8 mouse cellular contexts compared by ENCODE assay signal in genomic region chr11:98909654-98910053, GRCm38 (mm10). TPM values are rescaled to one million over a fixed set of nuclear protein-coding genes. Genes with fewer than 3 reads are reported as not detected.
DNase-seq lines count a peak whose midpoint lies in the region; ATAC-seq and TF ChIP-seq lines count a peak whose summit lies in the region.

No protein-coding gene starts in this region.

- no peak for ATAC-seq in midbrain, embryonic 13.5 days
- ATAC-seq in kidney, embryonic 14.5 days (ENCODE audit: low FRiP score, low TSS enrichment), result no peak
- ATAC-seq in neural tube, embryonic 11.5 days (ENCODE audit: insufficient read depth, low FRiP score, low TSS enrichment), result no peak

- peak overlapping the region; percentile 77 for H3K4me3 ChIP-seq in midbrain, embryonic 10.5 days
- H3K4me3 ChIP-seq in midbrain, embryonic 13.5 days (replicated peaks), result no peak overlapping the region
- H3K4me3 ChIP-seq in kidney, embryonic 14.5 days (ENCODE audit: low read length), result peak overlapping the region; percentile 66; the same call in 1 of the 2 replicates
- H3K4me3 ChIP-seq in liver, adult 2 months (ENCODE audit: insufficient read depth, low read depth, low read length), result no peak overlapping the region
- no peak overlapping the region for H3K4me3 ChIP-seq in neural tube, embryonic 11.5 days (ENCODE audit: low read depth, low read length)

- H3K27me3 ChIP-seq in midbrain, embryonic 10.5 days (ENCODE audit: low read depth, poor library complexity, severe bottlenecking), result no peaks in the 10 kb centered on the region
- H3K27me3 ChIP-seq in midbrain, embryonic 13.5 days, result no peaks in the 10 kb centered on the region
- no peaks in the 10 kb centered on the region for H3K27me3 ChIP-seq in kidney, embryonic 14.5 days (ENCODE audit: control insufficient read depth, insufficient read depth, low read length)
- H3K27me3 ChIP-seq in liver, adult 2 months (ENCODE audit: control insufficient read depth, insufficient read depth, low read length), result no peaks in the 10 kb centered on the region
- no peaks in the 10 kb centered on the region for H3K27me3 ChIP-seq in neural tube, embryonic 11.5 days (ENCODE audit: control insufficient read depth, insufficient read depth, low read length)

- peaks cover 29% of the 10 kb centered on the region for H3K4me1 ChIP-seq in midbrain, embryonic 10.5 days
- peaks cover 22% of the 10 kb centered on the region for H3K4me1 ChIP-seq in midbrain, embryonic 13.5 days (replicated peaks)
- peaks cover 20% of the 10 kb centered on the region for H3K4me1 ChIP-seq in kidney, embryonic 14.5 days (ENCODE audit: control insufficient read depth, insufficient read depth, low read length)
- H3K4me1 ChIP-seq in liver, adult 2 months (ENCODE audit: control insufficient read depth, insufficient read depth, low read length), result peaks cover 3% of the 10 kb centered on the region; the same call in 1 of the 2 replicates
- peaks cover 3% of the 10 kb centered on the region; the same call in 1 of the 2 replicates for H3K4me1 ChIP-seq in neural tube, embryonic 11.5 days (ENCODE audit: control insufficient read depth, insufficient read depth, low read length)

- peak; percentile 44 for TF ChIP-seq CTCF in liver, adult 2 months (IDR thresholded peaks at IDR 0.05; ENCODE audit: low read depth, low read length)

- no peak for TF ChIP-seq POLR2A in liver, adult 2 months (IDR thresholded peaks at IDR 0.05; ENCODE audit: extremely low read depth, insufficient read depth, low read length)

- H3K4me2 ChIP-seq in midbrain, embryonic 13.5 days (replicated peaks), result no peak overlapping the region
- H3K4me2 ChIP-seq in kidney, embryonic 14.5 days (replicated peaks; ENCODE audit: low read depth, low read length), result peak overlapping the region; percentile 93; the same call in 1 of the 2 replicates
- peak overlapping the region; percentile 19 for H3K4me2 ChIP-seq in neural tube, embryonic 11.5 days (ENCODE audit: low read depth)

- no peak for DNase-seq in midbrain, embryonic 10.5 days (ENCODE audit: low spot score)
- peak; percentile 78 for DNase-seq in c-Kit-positive CD71-positive TER-119-positive erythroid progenitor cells, embryonic 14.5 days (ENCODE audit: low spot score)
- DNase-seq in frontal cortex, postnatal 36 days (ENCODE audit: low spot score in 2 of 2), result peak; percentile 50 to 75
- peak; percentile 51 for DNase-seq in liver, adult 2 months (ENCODE audit: extremely low read depth, low read depth, low spot score)
- DNase-seq in neural tube, embryonic 11.5 days (ENCODE audit: low spot score), result peak; percentile 64
- DNase-seq in thymus, postnatal 0 days (ENCODE audit: low spot score), result peak; percentile 82

- H3K79me2 ChIP-seq in liver, adult 2 months (ENCODE audit: control insufficient read depth, insufficient read depth, low read length), result no peaks in the 10 kb centered on the region

- no peak overlapping the region for H3K27ac ChIP-seq in midbrain, embryonic 10.5 days (replicated peaks)
- H3K27ac ChIP-seq in midbrain, embryonic 13.5 days, result no peak overlapping the region
- no peak overlapping the region for H3K27ac ChIP-seq in kidney, embryonic 14.5 days (ENCODE audit: low read depth, low read length)
- H3K27ac ChIP-seq in liver, adult 2 months (replicated peaks; ENCODE audit: insufficient read depth, low read depth, low read length), result no peak overlapping the region
- no peak overlapping the region for H3K27ac ChIP-seq in neural tube, embryonic 11.5 days (ENCODE audit: low read depth, low read length)

- H3K9me3 ChIP-seq in midbrain, embryonic 10.5 days (replicated peaks), result no peaks in the 10 kb centered on the region
- H3K9me3 ChIP-seq in midbrain, embryonic 13.5 days, result no peaks in the 10 kb centered on the region
- H3K9me3 ChIP-seq in kidney, embryonic 14.5 days (ENCODE audit: control insufficient read depth, low read length), result no peaks in the 10 kb centered on the region
- H3K9me3 ChIP-seq in neural tube, embryonic 11.5 days (ENCODE audit: control insufficient read depth, low read length), result no peaks in the 10 kb centered on the region

- peaks cover 76% of the 10 kb centered on the region for H3K36me3 ChIP-seq in midbrain, embryonic 10.5 days
- H3K36me3 ChIP-seq in midbrain, embryonic 13.5 days, result peaks cover 18% of the 10 kb centered on the region
- H3K36me3 ChIP-seq in kidney, embryonic 14.5 days (ENCODE audit: control insufficient read depth, insufficient read depth, low read length), result peaks cover 48% of the 10 kb centered on the region
- H3K36me3 ChIP-seq in liver, adult 2 months (ENCODE audit: control insufficient read depth, insufficient read depth, low read length), result no peaks in the 10 kb centered on the region
- peaks cover 4% of the 10 kb centered on the region; the same call in 1 of the 2 replicates for H3K36me3 ChIP-seq in neural tube, embryonic 11.5 days (ENCODE audit: control insufficient read depth, insufficient read depth, low read length)

- WGBS in midbrain, embryonic 10.5 days, result 67% methylated on average over 6 of the region's 6 CpGs
- WGBS in midbrain, embryonic 13.5 days, result 43% methylated on average over 6 of the region's 6 CpGs
- 52% methylated on average over 6 of the region's 6 CpGs for WGBS in kidney, embryonic 14.5 days
- 43% methylated on average over 6 of the region's 6 CpGs for WGBS in liver, adult 2 months
- WGBS in neural tube, embryonic 11.5 days, result 61% methylated on average over 6 of the region's 6 CpGs

- no peak overlapping the region for H3K9ac ChIP-seq in midbrain, embryonic 13.5 days (replicated peaks)
- peak overlapping the region; percentile 40 for H3K9ac ChIP-seq in kidney, embryonic 14.5 days (ENCODE audit: low read depth, low read length)
- no peak overlapping the region for H3K9ac ChIP-seq in liver, adult 2 months (ENCODE audit: low read depth, low read length)
- H3K9ac ChIP-seq in neural tube, embryonic 11.5 days (ENCODE audit: low read length), result no peak overlapping the region

RNA-seq across cellular contexts. Expression of gene Cdc6, which starts 2.1 kb away (rescaled TPM):
- polyA plus RNA-seq in midbrain, embryonic 10.5 days (2016; fragmentation: Nextera tagmentation; extraction: Ambion mirVana), result 53.3 and 67.8 TPM in 2 replicates
- polyA plus RNA-seq in midbrain, embryonic 13.5 days (2015; fragmentation: Nextera tagmentation; extraction: Ambion mirVana), result 10.6 and 11.3 TPM in 2 replicates
- polyA plus RNA-seq in kidney, embryonic 14.5 days (2014; fragmentation: Nextera tagmentation; extraction: Ambion mirVana), result 32.5 and 44.1 TPM in 2 replicates
- total RNA-seq in liver, adult 2 months (2014; rRNA removed), result 0.09 and 0.20 TPM in 2 replicates
- 0.07 TPM in 1 of 2 replicates, not detected in the other for polyA plus RNA-seq in liver, adult 2 months (2012; rRNA removed)
- polyA plus RNA-seq in neural tube, embryonic 11.5 days (2014; fragmentation: Nextera tagmentation; extraction: Ambion mirVana), result 41.6 and 44.4 TPM in 2 replicates
- polyA plus RNA-seq in thymus, postnatal 0 days (2015; fragmentation: Nextera tagmentation; extraction: Ambion mirVana), result 40.6 and 53.2 TPM in 2 replicates

RNA-seq across cellular contexts. Expression of gene Rara, which starts 18.0 kb away (rescaled TPM):
- polyA plus RNA-seq in midbrain, embryonic 10.5 days (2016; fragmentation: Nextera tagmentation; extraction: Ambion mirVana), result 15.5 and 16.1 TPM in 2 replicates
- 7.5 and 9.1 TPM in 2 replicates for polyA plus RNA-seq in midbrain, embryonic 13.5 days (2015; fragmentation: Nextera tagmentation; extraction: Ambion mirVana)
- 27.7 and 36.7 TPM in 2 replicates for polyA plus RNA-seq in kidney, embryonic 14.5 days (2014; fragmentation: Nextera tagmentation; extraction: Ambion mirVana)
- total RNA-seq in liver, adult 2 months (2014; rRNA removed), result 3.7 and 4.5 TPM in 2 replicates
- polyA plus RNA-seq in liver, adult 2 months (2012; rRNA removed), result 14.1 and 14.6 TPM in 2 replicates
- 73.2 and 75.1 TPM in 2 replicates for polyA plus RNA-seq in neural tube, embryonic 11.5 days (2014; fragmentation: Nextera tagmentation; extraction: Ambion mirVana)
- polyA plus RNA-seq in thymus, postnatal 0 days (2015; fragmentation: Nextera tagmentation; extraction: Ambion mirVana), result 40.4 and 41.0 TPM in 2 replicates

RNA-seq across cellular contexts. Expression of gene Wipf2, which starts 46.2 kb away (rescaled TPM):
- polyA plus RNA-seq in midbrain, embryonic 10.5 days (2016; fragmentation: Nextera tagmentation; extraction: Ambion mirVana), result 3.7 and 3.9 TPM in 2 replicates
- polyA plus RNA-seq in midbrain, embryonic 13.5 days (2015; fragmentation: Nextera tagmentation; extraction: Ambion mirVana), result 4.9 and 5.2 TPM in 2 replicates
- polyA plus RNA-seq in kidney, embryonic 14.5 days (2014; fragmentation: Nextera tagmentation; extraction: Ambion mirVana), result 6.5 and 6.7 TPM in 2 replicates
- total RNA-seq in liver, adult 2 months (2014; rRNA removed), result 1.5 and 1.9 TPM in 2 replicates
- polyA plus RNA-seq in liver, adult 2 months (2012; rRNA removed), result 3.1 TPM in 2 replicates
- 4.7 and 5.6 TPM in 2 replicates for polyA plus RNA-seq in neural tube, embryonic 11.5 days (2014; fragmentation: Nextera tagmentation; extraction: Ambion mirVana)
- 5.6 and 7.5 TPM in 2 replicates for polyA plus RNA-seq in thymus, postnatal 0 days (2015; fragmentation: Nextera tagmentation; extraction: Ambion mirVana)

Comparison
In these comparisons a context has a peak if more than half of its experiments do, and no peak if none do; other contexts are left out.
1. H3K4me3 ChIP-seq: peak in midbrain, embryonic 10.5 days (single experiment) and kidney, embryonic 14.5 days (single experiment); none in midbrain, embryonic 13.5 days (single experiment), liver, adult 2 months (single experiment) and neural tube, embryonic 11.5 days (single experiment).
2. RNA of gene Cdc6, which starts 2.1 kb away (polyA plus RNA-seq): 53.3 to 67.8 TPM in midbrain, embryonic 10.5 days, 41.6 to 44.4 TPM in neural tube, embryonic 11.5 days, 32.5 to 44.1 TPM in kidney, embryonic 14.5 days, 40.6 to 53.2 TPM in thymus, postnatal 0 days and 10.6 to 11.3 TPM in midbrain, embryonic 13.5 days; 0.07 TPM in liver, adult 2 months; every median in the first group is over 10 times any median in the second.